Mouse (Mus musculus) lung, adult 18-20 months (tissue): ENCODE data around the gene Bcl2l2.

Experiments
- DNase-seq, 2 experiments: peaks; one replicate each; pipeline ENCODE4 v3.0.0; 2022; ENCODE audit warnings: mixed read lengths in 2 of 2

Gene Bcl2l2

GRCm38 (mm10) chr14:54937361-54938182 is 54.4 kb downstream of the Bcl2l2 start:
- no peak for DNase-seq
